Mouse (Mus musculus) spleen, adult 2 months (tissue): Measurements from ENCODE around the gene Arl13a. TPM values are rescaled to one million over a fixed set of nuclear protein-coding genes. Genes with fewer than 3 reads are reported as not detected.
"Not testable (repeated sequence)": the region's sequence is repeated elsewhere in the genome, so short reads cannot be mapped to it uniquely, and the experiment has no call there.

Experiments used
- DNase-seq, 2 experiments: peaks; one replicate each; pipeline versions ENCODE4 v3.0.0 to v3.0.0-alpha.2; 2012 to 2021; ENCODE audit warnings: low spot score in 2 of 2, low read depth in 1 of 2
- H3K27ac ChIP-seq: fragments of 200-500 bp; 2 replicates; pipeline ENCODE4 v1.5.1; 2012; ENCODE audit warnings: low read length, inconsistent platforms; ENCODE audit not compliant: insufficient read depth
- H3K27me3 ChIP-seq: fragments of 200-500 bp; 2 replicates; pipeline ENCODE4 v1.6.1; 2012; ENCODE audit warnings: mild to moderate bottlenecking, moderate library complexity, low read length, inconsistent platforms; ENCODE audit not compliant: control insufficient read depth, insufficient read depth
- H3K36me3 ChIP-seq: fragments of 200-500 bp; 2 replicates; pipeline ENCODE4 v1.6.1; 2012; ENCODE audit warnings: mild to moderate bottlenecking, low read length, inconsistent platforms; ENCODE audit not compliant: control insufficient read depth, insufficient read depth
- H3K4me1 ChIP-seq: fragments of 200-500 bp; 2 replicates; pipeline ENCODE4 v1.6.1; 2011; ENCODE audit warnings: inconsistent platforms; ENCODE audit not compliant: control insufficient read depth, insufficient read depth, insufficient read length
- H3K4me3 ChIP-seq: fragments of 200-500 bp; 2 replicates; pipeline ENCODE4 v1.5.1; 2011; ENCODE audit warnings: mild to moderate bottlenecking, inconsistent platforms; ENCODE audit not compliant: insufficient read depth, insufficient read length; ENCODE audit errors: extremely low read depth
- CTCF ChIP-seq: fragments of 200-500 bp; IDR thresholded peaks from 2 replicates; pipeline ENCODE4 v1.5.1; 2011; ENCODE audit warnings: mild to moderate bottlenecking, inconsistent platforms; ENCODE audit not compliant: insufficient read depth, insufficient read length, insufficient replicate concordance; ENCODE audit errors: extremely low read depth
- POLR2A ChIP-seq: fragments of 200-500 bp; IDR thresholded peaks from 2 replicates; pipeline ENCODE4 v1.6.1; 2011; ENCODE audit warnings: low read depth, low read length, inconsistent platforms
- WGBS: fragments of 180-500 bp; shearing (Covaris S2); methylation state at CpG from one replicate; pipeline ENCODE4 v1.1.7; 2018; 5-methylcytosine and 5-hydroxymethylcytosine counted together
- polyA plus RNA-seq: library from polyadenylated mRNA; depleted of rRNA; stranded (reverse); fragments of >200 nt; gene quantifications from 2 replicates; pipeline ENCODE4 v1.2.3, GENCODE M21; 2012; rRNA removed

The Arl13a gene
- not detected in 2 replicates for polyA plus RNA-seq

DNA sequence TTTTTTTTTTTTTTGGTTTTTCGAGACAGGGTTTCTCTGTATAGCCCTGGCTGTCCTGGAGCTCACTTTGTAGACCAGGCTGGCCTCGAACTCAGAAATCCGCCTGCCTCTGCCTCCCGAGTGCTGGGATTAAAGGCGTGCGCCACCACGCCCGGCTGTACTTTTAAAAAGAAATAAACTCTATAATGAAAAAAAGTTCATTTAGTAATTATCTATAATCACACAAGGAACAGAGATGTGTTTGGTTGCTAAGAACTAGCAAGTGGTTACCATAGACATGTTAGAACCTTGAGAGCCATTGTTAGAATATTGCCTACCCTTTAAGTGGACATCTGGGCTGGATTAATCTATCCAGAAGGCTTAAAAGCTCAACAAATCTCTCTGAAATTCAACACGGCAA lies at the start of gene Arl13a:
Gene Arl13a, plus strand, starts transcription at position 301 of the 400 bp plus-strand sequence.
- DNase-seq, H3K4me1 ChIP-seq, H3K27me3 ChIP-seq, H3K27ac ChIP-seq, H3K36me3 ChIP-seq, H3K4me3 ChIP-seq: not testable (repeated sequence)
- 94% methylated on average over 9 of the region's 9 CpGs for WGBS

DNA sequence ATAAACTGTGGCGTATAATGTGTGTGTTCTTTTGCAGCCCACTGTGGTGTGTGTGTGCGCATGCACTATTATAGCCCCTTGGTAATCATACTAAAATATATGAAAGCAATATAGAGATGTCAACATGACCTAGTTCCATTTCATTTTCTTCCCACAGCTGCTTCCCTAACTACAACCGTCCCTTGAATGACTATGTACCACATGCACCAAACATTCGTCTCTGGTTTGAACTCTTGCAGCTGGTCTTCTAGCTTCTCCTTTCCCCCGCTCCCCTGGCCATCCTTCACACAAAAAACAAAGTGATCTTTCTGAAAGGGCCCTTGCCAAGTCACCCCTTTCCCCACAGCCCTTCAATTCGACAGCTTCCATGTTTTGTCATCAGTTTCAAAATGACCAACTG lies 47.3 kb upstream of the Arl13a start:
- H3K4me3 ChIP-seq = no peak overlapping the region
- WGBS = 64% methylated on average over 6 of the region's 6 CpGs
- DNase-seq = no peak
- H3K4me1 ChIP-seq = no peaks in the 10 kb centered on the region
- no peaks in the 10 kb centered on the region for H3K36me3 ChIP-seq
- TF ChIP-seq POLR2A (no peak), CTCF (no peak)
- H3K27ac ChIP-seq = no peak overlapping the region
- H3K27me3 ChIP-seq = no peaks in the 10 kb centered on the region

DNA sequence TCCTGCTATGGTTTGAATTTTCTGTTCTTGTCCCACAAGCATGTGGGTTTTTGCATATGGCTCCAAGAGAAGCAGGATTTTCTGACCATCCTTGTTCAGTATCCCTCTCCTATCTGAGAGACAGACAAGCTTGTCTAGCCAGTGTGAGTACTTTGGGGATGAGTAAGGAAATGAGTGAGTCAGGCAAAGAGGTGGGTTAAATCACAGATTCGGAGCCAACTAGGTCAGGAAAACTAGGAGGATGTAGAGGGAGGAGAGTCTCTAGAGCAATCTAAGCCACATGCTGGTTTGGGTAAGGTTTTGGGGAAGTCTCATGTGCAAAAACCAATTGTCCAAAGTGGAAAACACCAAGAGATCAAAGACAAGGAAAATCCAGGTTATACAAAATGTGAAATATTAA lies 45.8 kb upstream of the Arl13a start:
- no peak for DNase-seq
- Histone ChIP-seq H3K4me1 (no peaks in the 10 kb centered on the region), H3K36me3 (no peaks in the 10 kb centered on the region), H3K4me3 (no peak overlapping the region), H3K27me3 (no peaks in the 10 kb centered on the region), H3K27ac (no peak overlapping the region)
- TF ChIP-seq CTCF (no peak), POLR2A (no peak)
- 69% methylated on average over 1 of the region's 1 CpGs for WGBS

- no peak for DNase-seq
- 76% methylated on average over 4 of the region's 4 CpGs for WGBS
- Histone ChIP-seq H3K27ac (no peak overlapping the region), H3K4me3 (no peak overlapping the region), H3K27me3 (no peaks in the 10 kb centered on the region), H3K36me3 (no peaks in the 10 kb centered on the region), H3K4me1 (no peaks in the 10 kb centered on the region)
- TF ChIP-seq POLR2A (no peak), CTCF (no peak)
These were observed 45.3 kb upstream of the Arl13a start for GRCm38 (mm10) chrX:134141986-134142385.

DNA sequence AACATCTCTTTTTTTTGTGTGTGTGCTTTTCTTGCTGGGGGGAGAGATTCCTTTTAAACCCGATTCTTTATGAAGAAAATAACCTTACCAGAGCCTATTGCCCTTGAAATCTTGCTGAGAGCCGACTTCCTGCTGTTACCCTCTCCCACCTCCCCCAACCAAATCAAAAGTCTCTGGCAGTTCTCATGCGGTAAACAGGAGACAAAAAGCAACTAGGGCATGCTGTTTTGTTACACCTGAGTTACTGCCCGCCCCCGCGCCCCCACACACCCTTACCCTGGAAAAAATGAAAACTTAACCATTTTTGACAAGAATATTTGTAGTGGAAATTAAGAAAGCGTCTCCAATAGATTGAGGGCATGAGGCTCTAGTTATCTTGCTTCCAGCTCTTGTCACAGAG lies 29.1 kb upstream of the Arl13a start:
- Histone ChIP-seq H3K4me3 (peak overlapping the region; percentile 4; the same call in 1 of the 2 replicates), H3K36me3 (no peaks in the 10 kb centered on the region), H3K27me3 (no peaks in the 10 kb centered on the region), H3K4me1 (peaks cover 4% of the 10 kb centered on the region; the same call in 1 of the 2 replicates), H3K27ac (peak overlapping the region; percentile 87)
- peak in 1 of 2 experiments; percentile 7 for DNase-seq
- TF ChIP-seq POLR2A = no peak
- TF ChIP-seq CTCF = no peak
- 36% methylated on average over 7 of the region's 7 CpGs for WGBS

- DNase-seq = no peak
- Histone ChIP-seq H3K27ac (no peak overlapping the region; the same call in 1 of the 2 replicates), H3K4me3 (peak overlapping the region; percentile 37), H3K36me3 (no peaks in the 10 kb centered on the region), H3K27me3 (no peaks in the 10 kb centered on the region), H3K4me1 (peaks cover 4% of the 10 kb centered on the region; the same call in 1 of the 2 replicates)
- no peak for TF ChIP-seq POLR2A
- no peak for TF ChIP-seq CTCF
- 74% methylated on average over 2 of the region's 2 CpGs for WGBS
These were observed 26.9 kb upstream of the Arl13a start for GRCm38 (mm10) chrX:134160442-134160841.

DNA sequence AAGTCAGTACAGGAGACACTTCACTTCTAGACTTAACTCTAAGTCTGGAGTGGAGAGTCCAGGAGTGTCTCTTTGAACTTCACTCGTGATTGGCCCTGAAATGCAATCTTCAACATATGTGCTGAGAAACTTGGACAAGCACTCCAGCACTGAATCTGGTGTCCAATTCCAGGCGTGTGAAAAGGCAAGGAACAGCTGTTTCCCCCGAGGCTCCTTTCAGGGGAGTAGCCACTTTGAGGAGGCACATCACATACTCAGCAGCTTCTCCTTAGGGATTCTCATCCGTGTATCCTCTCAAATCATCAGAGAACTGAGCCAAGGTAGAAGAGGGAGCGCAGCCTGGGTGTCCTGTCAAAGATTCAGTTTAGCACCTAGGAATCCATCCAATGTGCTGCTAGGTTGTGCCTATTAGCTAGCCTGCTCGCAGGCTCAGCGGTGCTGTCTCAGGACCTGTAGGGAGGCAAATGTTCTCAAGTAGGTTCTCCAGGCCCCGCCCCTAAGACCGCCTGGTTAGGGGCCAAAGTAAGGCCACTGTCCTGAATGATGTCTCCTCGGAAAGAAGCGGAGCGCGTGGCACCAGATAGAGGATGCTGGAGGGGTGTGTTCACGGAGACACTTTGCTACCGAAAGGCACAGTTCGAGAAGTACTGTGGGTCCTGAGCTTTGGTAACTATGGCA lies 25.1 kb upstream of the Arl13a start, which contains the start of gene Xkrx:
Gene Xkrx, minus strand, starts transcription at position 34 of the 678 bp plus-strand sequence.
- H3K27ac ChIP-seq = peak within 1 kb of the TSS; percentile 92
- H3K4me3 ChIP-seq = peak within 1 kb of the TSS; percentile 80
- peak in 1 of 2 experiments; percentile 52 for DNase-seq
- no peaks in the 10 kb centered on the region for H3K27me3 ChIP-seq
- no peaks in the 10 kb centered on the region for H3K36me3 ChIP-seq
- 60% methylated on average over 16 of the region's 16 CpGs for WGBS
- no peak for TF ChIP-seq POLR2A
- peaks cover 2% of the 10 kb centered on the region; the same call in 1 of the 2 replicates for H3K4me1 ChIP-seq
